Mouse (Mus musculus) CH12.LX (cell line): ENCODE data around the gene Runx2.

Experiments used
- CHD2 ChIP-seq: IDR thresholded peaks from 2 replicates; pipeline ENCODE4 v1.6.1; 2011; ENCODE audit warnings: low read length, improper control_type of control experiment
- CTCF ChIP-seq, 2 experiments: IDR thresholded peaks in 1 of 2; conservative IDR thresholded peaks in 1 of 2; 2 replicates each; pipeline ENCODE4 v1.5.1; 2011 to 2012; ENCODE audit warnings: low read depth in 2 of 2, low read length in 2 of 2, improper control_type of control experiment in 1 of 2, inconsistent platforms in 1 of 2, mild to moderate bottlenecking in 1 of 2, moderate library complexity in 1 of 2
- ETS1 ChIP-seq: conservative IDR thresholded peaks from 2 replicates; pipeline ENCODE4 v1.6.1; 2012; ENCODE audit warnings: low read depth, mild to moderate bottlenecking, inconsistent platforms, low read length, improper control_type of control experiment, moderate library complexity
- JUND ChIP-seq: conservative IDR thresholded peaks from 2 replicates; pipeline ENCODE4 v1.6.1; 2011; ENCODE audit warnings: low read depth, low read length, improper control_type of control experiment
- MAX ChIP-seq: IDR thresholded peaks from 2 replicates; pipeline ENCODE4 v1.6.1; 2011; ENCODE audit warnings: low read length, improper control_type of control experiment
- MYC ChIP-seq: IDR thresholded peaks from 2 replicates; pipeline ENCODE4 v1.6.1; 2011; ENCODE audit warnings: low read depth, mild to moderate bottlenecking, improper control_type of control experiment, low read length
- NELFE ChIP-seq: IDR thresholded peaks from 2 replicates; pipeline ENCODE4 v1.6.1; 2011; ENCODE audit warnings: low read depth, low read length, improper control_type of control experiment
- POLR2A ChIP-seq: IDR thresholded peaks from 2 replicates; pipeline ENCODE4 v1.6.1; 2011; ENCODE audit warnings: low read depth, mild to moderate bottlenecking, improper control_type of control experiment, low read length
- POLR2AphosphoS2 ChIP-seq: IDR thresholded peaks from 2 replicates; pipeline ENCODE4 v1.6.1; 2011; ENCODE audit warnings: low read depth, low read length, improper control_type of control experiment
- TBP ChIP-seq: conservative IDR thresholded peaks from 2 replicates; pipeline ENCODE4 v1.6.1; 2011; ENCODE audit warnings: low read depth, low read length, improper control_type of control experiment
- TCF12 ChIP-seq: IDR thresholded peaks from 2 replicates; pipeline ENCODE4 v1.6.1; 2014; ENCODE audit warnings: low read depth, mild to moderate bottlenecking, inconsistent platforms, low read length, improper control_type of control experiment

DNA sequence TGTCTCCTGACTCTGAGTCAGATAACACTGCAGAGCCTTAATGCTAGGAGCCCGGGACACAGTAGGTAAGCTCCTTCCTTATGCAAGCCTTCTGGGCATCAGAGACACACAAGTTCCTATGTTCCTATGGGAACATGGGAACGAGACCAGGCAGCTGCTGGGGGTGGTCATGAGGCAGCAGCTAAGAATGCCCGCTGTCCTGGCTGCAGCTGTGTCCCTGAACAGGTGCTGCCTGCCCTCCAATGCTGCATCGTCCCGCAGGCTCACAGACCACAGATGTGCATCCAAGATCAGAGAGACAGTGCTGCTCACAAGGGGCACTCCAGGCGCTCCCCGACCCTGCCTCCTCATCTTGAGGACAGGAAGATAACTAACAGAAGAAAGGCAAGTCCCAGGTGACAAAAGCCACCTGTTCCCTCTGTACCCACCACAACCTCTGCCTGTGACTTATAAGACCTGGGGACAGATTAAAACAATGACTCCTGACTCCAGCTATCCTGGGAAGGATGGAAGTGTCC is 306.3 kb downstream of the Runx2 start:
- no peak for TF ChIP-seq JUND
- TF ChIP-seq POLR2A = no peak
- no peak for TF ChIP-seq TBP
- no peak for TF ChIP-seq MYC
- TF ChIP-seq ETS1 = no peak
- TF ChIP-seq CTCF (conservative IDR thresholded peaks at IDR 0.05 in 1 of 2, IDR thresholded peaks at IDR 0.05 in 1 of 2; ENCODE audit: low read depth in 2 of 2, low read length in 2 of 2) = no peak
- TF ChIP-seq NELFE = no peak
- no peak for TF ChIP-seq CHD2
- TF ChIP-seq MAX = no peak
- no peak for TF ChIP-seq TCF12
- no peak for TF ChIP-seq POLR2AphosphoS2
